8 mouse cellular contexts compared by ENCODE assay signal in the genomic region with DNA sequence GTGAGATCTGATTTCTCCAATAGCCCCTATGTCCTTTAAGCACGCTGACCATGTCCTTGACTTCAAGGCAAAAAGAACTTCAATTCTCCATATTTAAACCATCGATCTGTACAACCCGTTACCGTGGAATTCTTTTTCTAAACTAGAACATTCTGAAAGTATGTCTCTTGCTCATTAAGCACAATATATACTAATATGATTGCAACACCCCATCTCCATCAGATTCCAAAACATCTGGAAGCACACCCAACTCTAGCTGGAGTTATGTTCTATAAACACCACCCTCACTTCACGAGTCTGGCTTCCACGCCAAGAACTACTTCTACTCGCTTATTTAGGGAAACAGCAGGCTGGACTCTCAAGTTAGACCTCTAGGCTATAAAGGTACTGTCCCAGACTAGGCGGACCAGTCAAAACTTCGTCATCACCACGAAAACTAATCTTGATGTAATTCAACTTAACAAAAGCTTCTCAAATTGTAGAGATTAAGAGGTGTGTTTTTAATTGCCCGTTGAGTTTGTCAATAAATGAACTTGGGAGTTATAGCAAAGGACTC. TPM values are rescaled to one million over a fixed set of nuclear protein-coding genes. Genes with fewer than 3 reads are reported as not detected.
DNase-seq lines count a peak whose midpoint lies in the region; ATAC-seq and TF ChIP-seq lines count a peak whose summit lies in the region.

No protein-coding gene starts in this region.

- H3K4me2 ChIP-seq in lung, postnatal 0 days (replicated peaks; ENCODE audit: low read depth, low read length), result peak overlapping the region; percentile 64

- WGBS in embryonic facial prominence, embryonic 10.5 days, result 47% methylated on average over 11 of the region's 11 CpGs
- 23% methylated on average over 11 of the region's 11 CpGs for WGBS in lung, postnatal 0 days

- TF ChIP-seq CTCF in gastrocnemius, adult 2 months (IDR thresholded peaks at IDR 0.05), result no peak
- TF ChIP-seq CTCF in lung, postnatal 0 days (IDR thresholded peaks at IDR 0.05), result no peak

- H3K36me3 ChIP-seq in embryonic facial prominence, embryonic 10.5 days (replicated peaks), result peaks cover 9% of the 10 kb centered on the region
- no peaks in the 10 kb centered on the region for H3K36me3 ChIP-seq in lung, postnatal 0 days (ENCODE audit: insufficient read depth, low read length)

- H3K9me3 ChIP-seq in embryonic facial prominence, embryonic 10.5 days, result no peaks in the 10 kb centered on the region
- H3K9me3 ChIP-seq in lung, postnatal 0 days (ENCODE audit: low read length), result no peaks in the 10 kb centered on the region

- peak; percentile 69 for TF ChIP-seq EP300 in lung, postnatal 0 days (IDR thresholded peaks at IDR 0.05)

- peak overlapping the region; percentile 83 for H3K9ac ChIP-seq in lung, postnatal 0 days (replicated peaks; ENCODE audit: low read depth)

- H3K27me3 ChIP-seq in embryonic facial prominence, embryonic 10.5 days (replicated peaks; ENCODE audit: low read depth, poor library complexity, severe bottlenecking), result no peaks in the 10 kb centered on the region
- no peaks in the 10 kb centered on the region for H3K27me3 ChIP-seq in lung, postnatal 0 days (replicated peaks; ENCODE audit: insufficient read depth, low read length)

- intact Hi-C loops in gastrocnemius, adult 2 months (cut with DNase I), result loop anchor here (5.0 kb wide), 1 partner anchor 40 kb away; no protein-coding TSS in a partner anchor

- peak overlapping the region; percentile 96 for H3K4me3 ChIP-seq in gastrocnemius, adult 2 months
- H3K4me3 ChIP-seq in embryonic facial prominence, embryonic 10.5 days, result peak overlapping the region; percentile 96
- H3K4me3 ChIP-seq in lung, postnatal 0 days (ENCODE audit: low read depth, low read length), result peak overlapping the region; percentile 94

- DNase-seq in gastrocnemius, adult 2 months, result peak; percentile 61
- no peak for DNase-seq in gastrocnemius, postnatal 10 days
- no peak for DNase-seq in embryonic facial prominence, embryonic 10.5 days (ENCODE audit: low spot score)
- DNase-seq in heart, postnatal 4 days, result peak; percentile 31
- peak; percentile 73 for DNase-seq in lung, postnatal 0 days (ENCODE audit: low spot score)
- DNase-seq in embryo, embryonic 11 days, result no peak
- no peak for DNase-seq in spleen, postnatal 4 days (ENCODE audit: low spot score in 2 of 2)
- DNase-seq in frontal cortex, adult 2 months (ENCODE audit: extremely low spot score in 1 of 2, low spot score in 1 of 2), result no peak

- no peak for ATAC-seq in lung, postnatal 0 days

- peaks cover 47% of the 10 kb centered on the region for H3K4me1 ChIP-seq in embryonic facial prominence, embryonic 10.5 days
- peaks cover 10% of the 10 kb centered on the region; the same call in 1 of the 2 replicates for H3K4me1 ChIP-seq in lung, postnatal 0 days (ENCODE audit: insufficient read depth, low read depth, low read length)

- H3K27ac ChIP-seq in gastrocnemius, adult 2 months, result peak overlapping the region; percentile 99
- H3K27ac ChIP-seq in embryonic facial prominence, embryonic 10.5 days (replicated peaks), result peak overlapping the region; percentile 95
- peak overlapping the region; percentile 93 for H3K27ac ChIP-seq in lung, postnatal 0 days (ENCODE audit: low read length)

RNA-seq across cellular contexts. Expression of a gene that starts 1.2 kb away (rescaled TPM):
- 100 to 1,000 TPM; 170 to 229 TPM for total RNA-seq in gastrocnemius, adult 2 months (2021)
- total RNA-seq in gastrocnemius, postnatal 10 days (2021), result 100 to 1,000 TPM; 286 to 307 TPM
- 70.1 and 73.9 TPM in 2 replicates for polyA plus RNA-seq in embryonic facial prominence, embryonic 10.5 days (2016; fragmentation: Nextera tagmentation; extraction: Ambion mirVana)
- 100 to 1,000 TPM; 307 to 326 TPM for total RNA-seq in heart, postnatal 4 days (2021)
- polyA plus RNA-seq in lung, postnatal 0 days (2015; fragmentation: Nextera tagmentation; extraction: Ambion mirVana), result 130 and 138 TPM in 2 replicates
- 36.1 and 38.8 TPM in 2 replicates for polyA plus RNA-seq in frontal cortex, adult 2 months (2012; rRNA removed)

RNA-seq across cellular contexts. Expression of a gene that starts 27.7 kb away (rescaled TPM):
- 10 to 100 TPM in 1 of 2 experiments, 1 to 10 TPM in 1; 9.3 to 11.9 TPM for total RNA-seq in gastrocnemius, adult 2 months (2021)
- total RNA-seq in gastrocnemius, postnatal 10 days (2021), result 10 to 100 TPM in 1 of 2 experiments, 1 to 10 TPM in 1; 9.2 to 12.8 TPM
- 38.3 and 39.3 TPM in 2 replicates for polyA plus RNA-seq in embryonic facial prominence, embryonic 10.5 days (2016; fragmentation: Nextera tagmentation; extraction: Ambion mirVana)
- total RNA-seq in heart, postnatal 4 days (2021), result 10 to 100 TPM; 19.3 to 21.2 TPM
- polyA plus RNA-seq in lung, postnatal 0 days (2015; fragmentation: Nextera tagmentation; extraction: Ambion mirVana), result 15.8 and 18.3 TPM in 2 replicates
- 85.9 and 110 TPM in 2 replicates for polyA plus RNA-seq in frontal cortex, adult 2 months (2012; rRNA removed)

RNA-seq across cellular contexts. Expression of a gene that starts 34.1 kb away (rescaled TPM):
- 1 to 10 TPM; 1.0 to 1.4 TPM for total RNA-seq in gastrocnemius, adult 2 months (2021)
- total RNA-seq in gastrocnemius, postnatal 10 days (2021), result 1 to 10 TPM in 1 of 2 experiments, under 1 TPM in 1; 0.82 to 2.4 TPM
- polyA plus RNA-seq in embryonic facial prominence, embryonic 10.5 days (2016; fragmentation: Nextera tagmentation; extraction: Ambion mirVana), result 35.9 and 40.8 TPM in 2 replicates
- total RNA-seq in heart, postnatal 4 days (2021), result 1 to 10 TPM; 3.6 to 6.0 TPM
- 9.2 and 9.8 TPM in 2 replicates for polyA plus RNA-seq in lung, postnatal 0 days (2015; fragmentation: Nextera tagmentation; extraction: Ambion mirVana)
- 57.5 and 60.3 TPM in 2 replicates for polyA plus RNA-seq in frontal cortex, adult 2 months (2012; rRNA removed)

RNA-seq across cellular contexts. Expression of a gene that starts 43.4 kb away (rescaled TPM):
- total RNA-seq in gastrocnemius, adult 2 months (2021), result 100 to 1,000 TPM in 1 of 2 experiments, 10 to 100 TPM in 1; 95.0 to 122 TPM
- 100 to 1,000 TPM; 211 to 226 TPM for total RNA-seq in gastrocnemius, postnatal 10 days (2021)
- polyA plus RNA-seq in embryonic facial prominence, embryonic 10.5 days (2016; fragmentation: Nextera tagmentation; extraction: Ambion mirVana), result 240 and 243 TPM in 2 replicates
- total RNA-seq in heart, postnatal 4 days (2021), result 100 to 1,000 TPM; 341 to 348 TPM
- 582 and 634 TPM in 2 replicates for polyA plus RNA-seq in lung, postnatal 0 days (2015; fragmentation: Nextera tagmentation; extraction: Ambion mirVana)
- polyA plus RNA-seq in frontal cortex, adult 2 months (2012; rRNA removed), result 153 and 170 TPM in 2 replicates

RNA-seq across cellular contexts. Expression of a gene that starts 43.4 kb away (rescaled TPM):
- 10 to 100 TPM; 27.0 to 35.1 TPM for total RNA-seq in gastrocnemius, adult 2 months (2021)
- 10 to 100 TPM; 21.7 to 25.0 TPM for total RNA-seq in gastrocnemius, postnatal 10 days (2021)
- 14.4 and 14.7 TPM in 2 replicates for polyA plus RNA-seq in embryonic facial prominence, embryonic 10.5 days (2016; fragmentation: Nextera tagmentation; extraction: Ambion mirVana)
- 10 to 100 TPM; 15.9 to 19.1 TPM for total RNA-seq in heart, postnatal 4 days (2021)
- 92.9 and 93.1 TPM in 2 replicates for polyA plus RNA-seq in lung, postnatal 0 days (2015; fragmentation: Nextera tagmentation; extraction: Ambion mirVana)
- polyA plus RNA-seq in frontal cortex, adult 2 months (2012; rRNA removed), result 47.5 and 53.5 TPM in 2 replicates

Comparison
In these comparisons a context has a peak if more than half of its experiments do, and no peak if none do; other contexts are left out.
1. DNase-seq: peak in gastrocnemius, adult 2 months (single experiment), heart, postnatal 4 days (single experiment) and lung, postnatal 0 days (single experiment); none in gastrocnemius, postnatal 10 days (single experiment), embryonic facial prominence, embryonic 10.5 days (single experiment), embryo, embryonic 11 days (single experiment), spleen, postnatal 4 days (0 of 2) and frontal cortex, adult 2 months (0 of 2).
2. Peak in every context shown above with its lines, with median percentiles within 50 percentile points of each other: H3K27ac ChIP-seq and H3K4me3 ChIP-seq.